Mouse (Mus musculus) NIH3T3 (cell line): ENCODE results near the gene Xrra1.
"Not testable (repeated sequence)": the region's sequence is repeated elsewhere in the genome, so short reads cannot be mapped to it uniquely, and the experiment has no call there.

Experiments used
- DNase-seq: peaks from one replicate; pipeline ENCODE4 v3.0.0-alpha.2; 2012; ENCODE audit warnings: low read depth

Xrra1 gene

DNA sequence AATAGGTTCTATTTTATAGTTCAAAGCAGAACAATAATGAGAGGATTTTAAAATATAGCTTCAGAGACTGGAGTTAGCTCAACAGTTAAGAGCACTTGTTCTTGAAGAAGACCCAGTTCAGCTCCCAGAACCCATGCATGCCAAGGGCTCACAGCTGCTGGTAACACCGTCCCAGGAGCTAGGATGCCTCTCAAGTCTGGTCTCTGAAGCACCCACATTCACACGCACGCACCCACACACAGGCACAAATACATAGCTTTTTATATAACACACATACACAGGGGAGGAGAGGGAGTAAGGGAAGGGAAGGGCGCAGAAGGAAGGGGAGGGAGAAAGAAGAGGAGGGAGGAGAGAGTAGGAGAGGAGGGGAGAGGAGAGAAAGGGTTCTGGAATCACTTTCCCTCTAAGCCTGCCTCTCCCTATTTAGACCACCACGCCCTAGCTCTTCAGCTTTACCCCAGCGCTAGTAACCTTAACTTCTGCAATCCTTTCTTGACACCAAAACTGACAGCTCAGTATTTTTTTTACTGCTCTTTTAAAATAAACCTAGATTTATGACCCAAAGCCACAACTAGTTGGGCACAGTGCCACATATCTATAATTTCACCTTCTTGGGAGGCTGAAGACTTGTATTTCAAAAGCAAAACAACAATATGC, 94.7 kb downstream of the Xrra1 start:
- peak; percentile 37 for DNase-seq

DNA sequence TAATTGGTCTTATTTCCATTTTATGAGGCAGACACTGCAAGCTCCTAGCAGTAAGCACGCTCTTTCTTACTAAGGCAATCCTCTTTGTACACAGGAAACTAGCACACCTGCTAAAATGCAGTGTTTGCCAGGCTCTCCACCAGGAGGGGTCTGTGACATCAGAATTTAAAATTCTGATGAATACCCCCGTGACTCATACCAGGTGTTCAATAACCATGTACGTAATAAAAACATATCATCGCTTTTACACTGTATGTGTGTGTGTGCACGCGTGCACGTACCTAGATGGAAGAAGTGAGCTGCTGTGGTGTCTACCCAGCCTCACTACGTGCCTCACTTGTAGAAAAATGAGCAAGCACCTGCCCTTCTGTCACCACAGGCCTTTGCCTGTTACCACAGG, 95.3 kb downstream of the Xrra1 start:
- no peak for DNase-seq

DNA sequence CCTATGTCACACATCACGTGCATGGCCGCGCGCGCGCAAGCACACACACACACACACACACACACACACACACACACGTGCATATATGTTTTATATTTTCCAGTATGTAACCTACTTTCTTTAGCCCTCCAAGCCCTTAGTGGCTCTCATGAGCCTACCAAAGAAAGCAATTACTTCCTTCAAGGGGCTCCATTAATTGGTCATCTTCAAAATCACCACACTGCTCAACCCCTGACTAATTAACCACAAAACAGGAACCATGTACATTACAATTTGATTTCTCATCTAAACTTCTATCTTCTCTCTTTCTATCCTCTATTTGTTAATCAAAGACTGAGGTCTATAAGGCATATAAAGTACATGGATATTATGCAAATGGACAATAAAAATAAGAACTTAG, 97.2 kb downstream of the Xrra1 start:
- no peak for DNase-seq

DNA sequence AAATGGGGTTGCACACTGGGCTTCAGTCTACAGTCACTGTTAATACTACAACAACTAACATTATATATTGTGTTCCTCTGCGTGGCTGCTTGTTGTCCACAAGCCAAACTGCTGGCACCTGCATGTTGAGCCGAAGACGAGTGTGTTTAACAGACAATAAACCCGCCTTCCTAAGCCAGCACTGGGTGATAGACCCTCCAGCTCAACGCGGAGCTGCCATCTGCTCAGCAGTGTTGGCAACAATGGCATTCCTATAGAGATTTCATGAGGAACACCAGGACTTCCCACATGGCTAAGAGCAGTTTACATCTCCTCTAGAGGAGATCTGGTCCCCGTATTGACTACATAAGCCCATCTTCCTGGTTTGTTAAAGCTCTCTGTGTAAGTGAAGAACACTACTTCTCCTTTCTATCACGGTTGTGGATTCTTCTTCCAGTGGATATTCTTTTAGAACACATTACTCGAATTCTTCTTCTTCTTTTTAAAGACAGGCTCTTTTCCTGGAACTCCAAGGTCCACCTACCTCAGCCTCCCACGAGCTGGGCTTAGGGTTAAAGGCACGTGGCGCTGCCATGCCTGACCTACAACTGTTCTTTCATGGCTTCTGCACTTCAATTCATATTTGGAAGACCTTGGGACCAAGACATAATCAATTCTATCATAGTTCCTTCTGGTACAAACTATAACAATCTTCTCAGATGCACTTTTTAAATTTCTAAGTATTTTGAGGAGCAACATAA, 98.5 kb downstream of the Xrra1 start:
- no peak for DNase-seq

DNA sequence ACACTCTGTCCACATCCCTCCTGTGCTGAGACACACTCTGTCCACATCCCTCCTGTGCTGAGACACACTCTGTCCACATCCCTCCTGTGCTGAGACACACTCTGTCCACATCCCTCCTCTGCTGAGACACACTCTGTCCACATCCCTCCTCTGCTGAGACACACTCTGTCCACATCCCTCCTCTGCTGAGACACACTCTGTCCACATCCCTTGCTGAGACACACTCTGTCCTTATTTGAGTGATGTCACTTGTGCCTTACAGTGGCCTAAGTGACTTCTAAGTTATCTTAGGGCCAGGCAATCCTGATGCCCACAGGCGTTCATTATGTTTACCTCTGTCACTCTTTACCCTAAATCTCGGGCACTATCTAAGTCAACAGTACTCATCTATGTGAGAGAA, 101.7 kb downstream of the Xrra1 start:
- not testable (repeated sequence) for DNase-seq

DNA sequence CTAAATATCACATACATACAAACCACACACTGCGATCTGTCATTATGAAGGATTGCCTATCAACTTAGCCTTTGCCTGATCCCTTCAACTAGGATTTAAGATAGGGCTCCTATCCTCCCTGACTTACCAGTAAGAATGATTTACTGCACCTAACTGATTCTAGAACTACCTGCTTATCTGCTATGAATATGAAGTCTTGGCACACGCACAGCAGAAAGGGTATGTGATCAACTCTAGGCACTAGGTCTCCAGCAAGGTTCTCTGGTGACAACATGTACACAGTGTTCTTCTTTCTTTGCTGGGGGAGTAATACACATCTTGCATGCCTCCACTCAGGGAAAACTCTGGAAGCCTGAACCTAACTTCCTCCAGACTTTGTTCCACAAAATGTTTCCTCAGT, 102.6 kb downstream of the Xrra1 start:
- DNase-seq = no peak

DNA sequence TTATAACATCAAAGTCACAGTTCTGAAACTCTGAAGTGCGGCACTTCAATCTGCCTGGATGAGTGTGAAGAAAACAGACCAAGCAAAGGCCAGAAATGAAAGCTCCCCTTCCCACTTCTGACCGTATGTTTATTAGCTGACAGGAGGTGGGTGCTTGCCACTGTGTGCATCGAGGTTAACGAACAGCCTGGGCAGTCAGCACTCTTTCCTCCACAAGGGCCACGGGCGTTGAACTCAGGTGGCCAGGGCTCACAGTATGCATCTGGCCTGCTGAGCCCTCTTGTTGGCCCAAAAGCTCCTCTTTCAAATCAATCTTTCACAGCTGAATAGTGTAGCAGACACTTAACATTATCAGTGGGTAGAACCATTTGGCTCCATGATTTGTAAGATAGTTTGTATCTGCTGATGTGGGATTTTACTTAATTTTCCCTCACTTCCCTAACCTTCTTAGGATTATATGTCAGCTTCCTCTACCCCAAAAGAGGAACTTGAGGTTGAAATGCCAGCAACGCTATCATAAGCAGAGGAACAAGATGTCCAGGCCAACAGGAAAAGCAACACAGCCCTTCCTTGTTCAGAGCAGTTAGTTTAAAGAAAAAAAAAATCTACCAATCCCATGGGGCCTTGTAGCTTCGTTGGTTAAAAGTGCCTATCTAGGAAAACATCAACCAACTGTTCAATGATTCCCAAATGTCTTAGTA, 103.8 kb downstream of the Xrra1 start:
- DNase-seq = no peak

DNA sequence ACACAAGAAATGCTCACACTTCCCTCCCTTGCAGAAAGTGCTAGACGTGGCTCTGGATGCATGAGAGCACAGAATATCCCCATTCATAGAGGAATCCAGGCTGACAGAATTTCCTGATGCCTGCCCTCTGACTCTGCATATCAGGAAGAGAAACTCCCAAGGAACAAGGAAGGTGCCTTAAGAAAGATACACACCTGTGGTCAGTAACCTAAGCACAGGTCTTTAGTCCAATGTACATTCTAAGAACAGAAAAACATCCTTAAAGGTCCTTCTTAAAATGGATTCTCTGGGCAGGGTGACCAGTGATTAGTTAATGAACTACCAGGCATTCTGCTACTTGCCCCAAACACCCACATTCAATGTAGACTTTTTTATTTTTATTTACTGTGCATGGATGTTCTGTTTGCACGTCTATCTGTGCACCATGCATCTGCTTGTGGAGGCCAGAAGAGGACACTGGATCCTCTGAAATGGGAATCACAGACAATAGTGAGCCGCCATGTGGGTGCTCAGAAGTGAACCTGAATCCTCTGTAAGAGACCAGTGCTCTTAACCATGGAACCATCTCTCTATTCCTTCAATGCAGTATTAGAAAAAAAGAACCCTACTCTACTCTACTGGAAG, 104.4 kb downstream of the Xrra1 start:
- DNase-seq = no peak

DNA sequence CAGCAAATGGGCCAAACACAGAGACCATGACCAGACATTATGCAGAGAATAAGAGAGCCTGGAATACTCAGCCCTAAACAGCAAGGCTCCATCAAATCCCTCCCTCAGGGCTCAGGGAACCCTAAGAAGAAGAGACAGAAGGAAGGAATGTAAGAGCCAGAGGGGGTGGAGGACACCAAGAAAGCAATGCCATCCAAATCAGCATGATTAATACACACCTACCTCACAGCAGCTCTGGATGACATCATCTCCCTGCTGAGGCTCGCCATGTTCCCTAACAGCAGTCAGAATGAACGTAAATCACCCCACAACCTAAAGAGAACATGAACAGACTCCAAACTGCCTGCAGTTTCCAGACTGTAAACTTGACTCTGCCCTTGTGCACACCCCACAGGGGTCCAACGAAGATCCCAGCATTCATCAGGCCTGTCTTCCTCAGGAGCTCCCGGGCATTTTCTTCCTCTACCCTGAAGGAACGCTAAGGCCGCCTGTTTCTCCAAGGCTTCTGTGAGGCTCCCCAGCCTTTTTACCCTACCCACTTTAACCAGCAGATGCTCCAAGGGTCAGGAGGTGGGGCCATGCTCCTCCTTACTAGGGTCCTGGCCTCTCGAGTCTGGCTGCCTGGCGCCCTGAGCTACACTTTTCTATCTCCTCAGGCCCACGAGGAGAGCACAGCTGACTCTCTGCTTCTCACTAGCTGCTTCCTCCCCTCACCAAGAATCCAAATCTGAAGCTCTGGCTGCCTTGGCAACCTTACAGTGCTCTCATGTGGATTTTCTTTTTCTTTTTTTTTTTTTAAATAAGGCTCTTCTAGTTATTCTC, 106.3 kb downstream of the Xrra1 start:
- peak; percentile 15 for DNase-seq

DNA sequence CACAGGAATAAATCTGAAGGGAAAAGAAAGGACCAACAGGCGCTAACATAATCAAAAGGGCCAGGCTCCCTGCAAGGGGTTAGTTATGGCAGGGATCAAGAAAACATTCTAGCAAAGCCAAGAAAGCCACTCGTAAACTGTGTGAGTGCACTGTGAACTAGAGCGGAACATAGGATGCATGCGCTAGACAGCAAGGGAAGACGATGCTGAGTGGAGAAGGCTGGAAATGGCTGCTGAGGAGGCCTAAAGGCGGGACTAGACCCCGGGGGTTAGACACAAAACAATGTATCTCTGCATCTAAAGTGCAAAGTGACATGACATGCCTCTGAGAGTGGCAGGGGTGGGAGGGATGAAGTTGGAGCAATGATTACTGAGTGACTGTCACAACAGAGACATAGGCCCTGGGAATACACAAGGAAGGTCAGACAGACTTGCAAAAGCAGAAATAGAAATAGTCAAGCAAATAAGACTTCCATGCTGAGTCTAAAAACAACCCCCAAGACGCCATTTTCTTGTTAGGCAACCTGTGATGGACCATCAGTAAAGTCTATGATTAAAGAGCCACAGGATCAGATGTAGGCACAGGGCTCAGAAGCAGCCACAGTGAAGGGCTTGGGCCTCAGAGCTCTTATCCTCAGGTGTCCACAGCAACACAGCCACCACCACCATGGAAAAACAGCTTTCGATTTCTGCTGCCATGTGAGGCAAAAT, 107.2 kb downstream of the Xrra1 start:
- no peak for DNase-seq
